Mouse (Mus musculus): ENCODE results near the gene Cfap300. TPM values are rescaled to one million over a fixed set of nuclear protein-coding genes. Genes with fewer than 3 reads are reported as not detected.

Gene Cfap300
- polyA plus RNA-seq, 1 experiment = 6.8 TPM

DNA sequence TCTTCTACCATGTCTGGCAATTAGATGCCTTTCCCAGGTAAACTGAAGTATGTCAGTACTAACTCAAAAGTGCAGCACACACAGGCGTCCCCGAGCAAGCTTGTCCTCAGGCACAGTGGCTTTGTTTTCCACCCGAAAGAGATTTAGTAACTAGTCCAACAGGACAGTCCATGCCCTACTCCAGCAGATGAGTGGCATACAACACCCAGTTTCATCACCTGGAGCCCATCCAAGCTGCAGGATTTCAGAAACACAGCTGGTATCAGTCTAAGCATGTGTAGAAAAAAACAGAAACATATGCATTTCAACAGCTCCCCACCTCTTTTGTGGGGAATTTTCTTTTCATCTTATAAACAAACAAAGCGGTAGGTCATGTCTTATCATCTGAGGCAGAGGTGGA lies 51.7 kb downstream of the Cfap300 start:
- no peak overlapping the region for H3K4me3 ChIP-seq (ENCODE audit: insufficient read depth, low read length)
- H3K27ac ChIP-seq (ENCODE audit: insufficient read depth, low read length) = no peak overlapping the region
- TF ChIP-seq CTCF (IDR thresholded peaks at IDR 0.05; ENCODE audit: extremely low read depth, insufficient read depth, low read length) = no peak
- no peak for TF ChIP-seq POLR2A (IDR thresholded peaks at IDR 0.05; ENCODE audit: extremely low read depth, insufficient read depth, low read length)
- H3K4me1 ChIP-seq (ENCODE audit: control insufficient read depth, insufficient read depth, low read length) = no peaks in the 10 kb centered on the region

DNA sequence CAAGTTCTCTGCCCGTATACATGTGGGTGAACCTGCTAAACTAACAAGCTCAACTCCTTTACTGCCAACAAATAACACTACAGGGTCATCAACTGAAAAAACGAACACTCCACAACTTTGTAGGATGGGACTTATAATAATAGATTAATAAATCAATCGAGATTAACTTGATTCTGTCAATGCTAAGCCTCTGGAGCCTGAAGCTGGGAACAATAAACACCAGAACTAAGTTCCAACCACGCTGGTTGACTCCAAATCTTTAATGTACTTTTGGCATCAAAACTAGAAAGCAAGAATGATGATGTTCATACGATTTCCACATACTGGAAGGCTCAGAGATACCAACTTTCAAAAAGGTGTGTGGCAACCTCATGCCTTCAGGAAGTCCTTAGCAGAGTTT lies 55.5 kb downstream of the Cfap300 start:
- Histone ChIP-seq H3K4me3 (ENCODE audit: insufficient read depth, low read length) (no peak overlapping the region), H3K4me1 (ENCODE audit: control insufficient read depth, insufficient read depth, low read length) (no peaks in the 10 kb centered on the region), H3K27ac (ENCODE audit: insufficient read depth, low read length) (no peak overlapping the region)
- no peak for TF ChIP-seq POLR2A (IDR thresholded peaks at IDR 0.05; ENCODE audit: extremely low read depth, insufficient read depth, low read length)
- TF ChIP-seq CTCF (IDR thresholded peaks at IDR 0.05; ENCODE audit: extremely low read depth, insufficient read depth, low read length) = no peak

DNA sequence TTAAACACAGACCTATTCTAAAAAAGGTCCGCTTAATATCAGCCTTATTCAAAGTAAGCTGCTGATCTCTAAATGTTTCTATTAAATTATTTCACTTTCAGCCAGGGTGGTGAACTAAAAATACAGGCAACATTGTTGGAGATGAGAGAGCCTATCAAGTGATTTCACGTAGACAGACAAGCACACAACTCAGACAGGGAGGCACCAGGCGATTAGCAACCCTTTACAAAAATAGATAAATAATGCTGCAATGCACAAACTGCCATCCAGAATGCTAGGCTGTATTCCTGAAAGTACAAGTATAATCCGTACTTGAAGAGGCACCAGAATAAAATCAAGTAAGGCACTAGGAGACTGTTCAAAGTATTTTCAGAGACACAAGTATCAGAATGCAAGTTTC lies 58.3 kb downstream of the Cfap300 start:
- H3K27ac ChIP-seq (ENCODE audit: insufficient read depth, low read length) = no peak overlapping the region
- H3K4me3 ChIP-seq (ENCODE audit: insufficient read depth, low read length) = no peak overlapping the region
- TF ChIP-seq POLR2A (IDR thresholded peaks at IDR 0.05; ENCODE audit: extremely low read depth, insufficient read depth, low read length) = no peak
- TF ChIP-seq CTCF (IDR thresholded peaks at IDR 0.05; ENCODE audit: extremely low read depth, insufficient read depth, low read length) = no peak
- H3K4me1 ChIP-seq (ENCODE audit: control insufficient read depth, insufficient read depth, low read length) = peaks cover 4% of the 10 kb centered on the region; the same call in 1 of the 2 replicates

DNA sequence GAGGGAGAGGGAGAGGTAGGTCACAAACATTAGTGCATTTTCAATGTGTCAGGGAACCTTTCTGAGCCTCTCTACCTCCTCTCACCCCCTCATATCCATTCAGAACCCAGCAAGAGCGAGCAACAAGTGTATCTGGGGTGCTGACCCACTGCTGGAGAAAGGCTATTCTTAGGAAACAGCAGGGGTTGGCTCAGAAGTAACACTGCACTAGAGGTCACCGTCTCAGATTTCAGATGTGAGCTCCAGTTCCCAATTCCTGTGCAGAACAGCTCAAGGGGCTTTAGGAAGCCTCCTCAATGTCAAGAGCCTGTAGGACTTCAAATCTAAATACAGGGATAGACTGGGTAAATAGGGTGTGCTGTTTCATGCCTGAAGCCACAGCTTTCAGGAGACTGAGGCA lies 59.0 kb downstream of the Cfap300 start:
- H3K4me1 ChIP-seq (ENCODE audit: control insufficient read depth, insufficient read depth, low read length) = peaks cover 5% of the 10 kb centered on the region; the same call in 1 of the 2 replicates
- no peak overlapping the region for H3K4me3 ChIP-seq (ENCODE audit: insufficient read depth, low read length)
- TF ChIP-seq CTCF (IDR thresholded peaks at IDR 0.05; ENCODE audit: extremely low read depth, insufficient read depth, low read length) (no peak), POLR2A (IDR thresholded peaks at IDR 0.05; ENCODE audit: extremely low read depth, insufficient read depth, low read length) (no peak)
- H3K27ac ChIP-seq (ENCODE audit: insufficient read depth, low read length) = no peak overlapping the region

DNA sequence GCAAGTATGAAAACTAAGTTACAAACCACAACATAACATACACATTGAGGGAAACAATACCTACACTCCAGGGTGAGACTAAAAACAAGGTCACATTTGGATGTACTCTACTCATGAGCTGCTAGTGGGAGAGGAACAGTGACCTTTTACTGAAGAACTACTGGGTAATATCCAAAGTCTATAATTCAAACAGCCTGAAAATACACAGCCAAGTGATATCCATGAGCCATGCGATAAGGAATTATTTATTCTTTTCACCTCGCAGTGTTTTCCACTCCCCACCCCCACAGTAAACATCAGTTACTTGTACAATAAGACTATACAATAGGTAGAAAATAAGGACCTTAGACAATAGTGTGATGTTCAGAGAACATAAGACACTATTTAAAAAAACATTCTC lies 62.5 kb downstream of the Cfap300 start:
- no peak overlapping the region for H3K4me3 ChIP-seq (ENCODE audit: insufficient read depth, low read length)
- peaks cover 5% of the 10 kb centered on the region; the same call in 1 of the 2 replicates for H3K4me1 ChIP-seq (ENCODE audit: control insufficient read depth, insufficient read depth, low read length)
- TF ChIP-seq CTCF (IDR thresholded peaks at IDR 0.05; ENCODE audit: extremely low read depth, insufficient read depth, low read length) = no peak
- TF ChIP-seq POLR2A (IDR thresholded peaks at IDR 0.05; ENCODE audit: extremely low read depth, insufficient read depth, low read length) = no peak
- H3K27ac ChIP-seq (ENCODE audit: insufficient read depth, low read length) = no peak overlapping the region

DNA sequence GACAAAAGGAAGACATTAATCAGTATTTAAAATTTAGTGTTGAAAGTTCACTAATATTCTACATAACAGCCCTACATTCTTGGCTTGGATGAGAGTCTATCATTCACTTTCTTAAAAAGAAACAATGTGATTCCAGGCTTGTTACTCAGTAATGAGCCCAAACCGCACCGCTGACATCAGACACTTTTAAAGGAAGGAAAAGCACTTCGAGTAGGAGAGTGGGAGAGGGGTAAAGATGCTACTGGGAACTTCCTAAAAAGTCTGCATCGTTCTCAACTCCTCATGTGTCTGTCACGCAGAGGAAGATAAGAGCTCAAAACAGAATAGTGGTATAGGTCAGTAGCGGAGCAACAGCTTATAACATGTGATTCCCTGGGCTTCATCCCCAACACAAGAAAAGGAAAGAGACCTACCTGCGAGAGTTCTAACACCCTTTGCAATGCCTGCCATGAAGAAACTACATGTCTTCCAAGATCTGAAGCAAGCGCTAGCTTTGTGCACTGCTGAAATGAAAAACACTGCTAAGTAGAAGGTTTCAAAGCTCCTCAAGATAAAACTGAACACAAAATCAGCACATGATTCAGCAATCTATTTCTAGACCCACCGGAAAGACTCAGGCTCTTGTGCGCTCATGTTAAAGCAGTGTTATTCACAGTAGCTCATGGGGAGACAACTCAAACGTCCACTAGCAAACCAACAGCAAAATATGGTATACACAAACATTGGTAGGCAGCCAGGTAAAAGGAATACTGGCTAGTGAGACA lies 63.3 kb downstream of the Cfap300 start:
- TF ChIP-seq CTCF (IDR thresholded peaks at IDR 0.05; ENCODE audit: extremely low read depth, insufficient read depth, low read length) (no peak), POLR2A (IDR thresholded peaks at IDR 0.05; ENCODE audit: extremely low read depth, insufficient read depth, low read length) (no peak)
- H3K4me1 ChIP-seq (ENCODE audit: control insufficient read depth, insufficient read depth, low read length) = peaks cover 5% of the 10 kb centered on the region; the same call in 1 of the 2 replicates

DNA sequence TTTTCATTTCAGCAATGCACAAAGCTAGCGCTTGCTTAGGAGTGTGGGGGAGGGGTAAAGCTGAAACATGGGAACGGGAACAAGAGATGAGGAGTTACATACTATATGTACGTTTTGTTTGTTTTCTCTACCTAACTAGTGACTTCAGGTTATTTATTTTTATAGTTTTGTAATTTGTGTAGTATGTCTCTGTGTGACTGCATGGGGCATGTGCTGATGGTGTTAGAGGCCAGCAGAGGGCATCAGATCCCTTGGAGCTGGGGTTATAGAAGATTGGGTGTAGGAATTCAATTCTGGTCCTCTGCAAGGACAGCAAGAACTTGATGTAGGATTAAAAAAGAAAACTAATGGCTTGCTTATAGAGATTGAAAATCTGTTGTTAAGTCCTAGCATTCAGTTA lies 64.1 kb downstream of the Cfap300 start:
- no peak overlapping the region for H3K27ac ChIP-seq (ENCODE audit: insufficient read depth, low read length)
- H3K4me3 ChIP-seq (ENCODE audit: insufficient read depth, low read length) = no peak overlapping the region
- peaks cover 5% of the 10 kb centered on the region; the same call in 1 of the 2 replicates for H3K4me1 ChIP-seq (ENCODE audit: control insufficient read depth, insufficient read depth, low read length)
- TF ChIP-seq CTCF (IDR thresholded peaks at IDR 0.05; ENCODE audit: extremely low read depth, insufficient read depth, low read length) = no peak
- TF ChIP-seq POLR2A (IDR thresholded peaks at IDR 0.05; ENCODE audit: extremely low read depth, insufficient read depth, low read length) = no peak

More for the DNA sequence above, 63.3 kb downstream of the Cfap300 start:
- no peak overlapping the region for H3K4me3 ChIP-seq (ENCODE audit: insufficient read depth, low read length)
- H3K27ac ChIP-seq (ENCODE audit: insufficient read depth, low read length) = no peak overlapping the region

DNA sequence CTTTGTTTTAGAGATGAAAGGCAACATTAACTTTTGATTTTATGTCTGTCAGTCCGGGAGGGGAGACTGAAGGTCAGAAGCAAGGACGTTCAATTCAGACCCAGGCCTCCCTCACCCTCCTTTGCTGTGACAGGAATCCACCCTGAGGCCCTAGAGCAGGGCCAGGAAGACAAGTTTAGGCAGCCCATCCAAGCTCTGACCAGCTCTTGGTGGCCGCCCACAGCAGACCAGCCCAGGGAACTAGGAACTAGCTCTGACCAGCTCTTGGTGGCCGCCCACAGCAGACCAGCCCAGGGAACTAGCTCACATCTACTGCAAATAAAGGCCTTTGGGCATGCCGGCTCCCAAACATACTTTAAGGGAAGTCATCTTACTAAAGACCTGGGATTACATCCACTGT lies 65.0 kb downstream of the Cfap300 start:
- no peak for TF ChIP-seq POLR2A (IDR thresholded peaks at IDR 0.05; ENCODE audit: extremely low read depth, insufficient read depth, low read length)
- no peak for TF ChIP-seq CTCF (IDR thresholded peaks at IDR 0.05; ENCODE audit: extremely low read depth, insufficient read depth, low read length)
- H3K27ac ChIP-seq (ENCODE audit: insufficient read depth, low read length) = no peak overlapping the region
- no peak overlapping the region for H3K4me3 ChIP-seq (ENCODE audit: insufficient read depth, low read length)
- H3K4me1 ChIP-seq (ENCODE audit: control insufficient read depth, insufficient read depth, low read length) = peaks cover 5% of the 10 kb centered on the region; the same call in 1 of the 2 replicates

DNA sequence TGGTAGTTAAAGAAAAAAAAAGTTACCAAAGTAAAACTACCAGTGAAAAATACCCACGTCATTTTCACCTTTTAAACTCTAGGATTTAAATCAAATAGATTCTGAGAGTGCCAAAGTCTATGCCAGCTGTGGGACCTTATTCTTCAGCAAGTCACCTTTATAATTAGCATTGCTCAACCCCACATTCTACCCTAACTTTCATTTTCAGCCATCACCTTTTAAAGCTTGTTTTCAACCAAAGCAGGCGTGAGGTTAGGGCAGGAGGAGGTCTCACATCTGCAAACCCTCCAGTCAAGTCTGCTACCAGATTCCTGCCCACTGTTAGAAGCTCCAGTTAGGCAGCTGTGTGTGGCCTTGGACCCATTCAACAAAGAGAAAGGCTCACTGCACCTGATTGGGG lies 70.6 kb downstream of the Cfap300 start:
- H3K4me1 ChIP-seq (ENCODE audit: control insufficient read depth, insufficient read depth, low read length) = no peaks in the 10 kb centered on the region
- H3K4me3 ChIP-seq (ENCODE audit: insufficient read depth, low read length) = no peak overlapping the region
- no peak for TF ChIP-seq POLR2A (IDR thresholded peaks at IDR 0.05; ENCODE audit: extremely low read depth, insufficient read depth, low read length)
- TF ChIP-seq CTCF (IDR thresholded peaks at IDR 0.05; ENCODE audit: extremely low read depth, insufficient read depth, low read length) = no peak
- H3K27ac ChIP-seq (ENCODE audit: insufficient read depth, low read length) = no peak overlapping the region

Other genes starting within 250 kb of the Cfap300 start
- 25.7 and 27.4 TPM in 2 replicates for gene Birc2, start 205.8 kb downstream of the Cfap300 start, polyA plus RNA-seq (2012; rRNA removed)
- gene Birc3, start 169.6 kb downstream of the Cfap300 start, polyA plus RNA-seq (2012; rRNA removed) = 1.9 and 2.6 TPM in 2 replicates
- gene Yap1, start 38.2 kb downstream of the Cfap300 start, polyA plus RNA-seq (2012; rRNA removed) = 12.5 and 13.1 TPM in 2 replicates
- 12.1 and 12.5 TPM in 2 replicates for gene Cep126, start 91.5 kb upstream of the Cfap300 start, polyA plus RNA-seq (2012; rRNA removed)

All from cortical plate, adult 2 months (tissue).